Mouse (Mus musculus) liver, embryonic 14.5 days (tissue): ENCODE measurements around the gene Gabrp. TPM values are rescaled to one million over a fixed set of nuclear protein-coding genes. Genes with fewer than 3 reads are reported as not detected.

Source experiments
- ATAC-seq: fragments of 200-750 bp; cut with Nextera tagmentation; 2 replicates; pipeline ENCODE4 v1.8.0; 2017; ENCODE audit warnings: moderate number of reproducible peaks, mild to moderate bottlenecking, moderate library complexity; ENCODE audit not compliant: insufficient read depth
- DNase-seq, 3 experiments: peaks; one replicate each; pipeline ENCODE4 v3.0.0-alpha.2; 2012 to 2013; ENCODE audit warnings: low read depth in 3 of 3, low spot score in 3 of 3
- H3K27ac ChIP-seq: fragments of 300-500 bp; sonication (generic); 2 replicates; pipeline ENCODE4 v1.5.1; 2014; ENCODE audit warnings: moderate library complexity, mild to moderate bottlenecking, control low read depth, inconsistent platforms
- H3K27me3 ChIP-seq: fragments of 300-500 bp; sonication (generic); 2 replicates; pipeline ENCODE4 v1.6.1; 2014; ENCODE audit warnings: mild to moderate bottlenecking, low read length, moderate library complexity; ENCODE audit not compliant: control insufficient read depth, insufficient read depth
- H3K36me3 ChIP-seq: fragments of 300-500 bp; sonication (generic); replicated peaks from 2 replicates; pipeline ENCODE4 v1.6.1; 2014; ENCODE audit warnings: low read depth; ENCODE audit not compliant: control insufficient read depth, insufficient read depth
- H3K4me1 ChIP-seq, 2 experiments: fragments of 200-500 bp in 1 of 2; fragments of 300-500 bp in 1 of 2; sonication (generic) in 1 of 2; replicated peaks; 2 replicates each; pipeline ENCODE4 v1.6.1; 2012 to 2014; ENCODE audit warnings: antibody characterized with exemption in 1 of 2, inconsistent platforms in 1 of 2, low read length in 1 of 2; ENCODE audit not compliant: control insufficient read depth in 2 of 2, insufficient read depth in 2 of 2
- H3K4me2 ChIP-seq: fragments of 300-500 bp; sonication (generic); 2 replicates; pipeline ENCODE4 v1.6.1; 2014; ENCODE audit warnings: low read depth, mild to moderate bottlenecking, control low read depth, moderate library complexity
- H3K4me3 ChIP-seq, 2 experiments: fragments of 200-500 bp in 1 of 2; fragments of 300-500 bp in 1 of 2; sonication (generic) in 1 of 2; 2 replicates each; pipeline ENCODE4 v1.5.1; 2012 to 2014; ENCODE audit warnings: low read depth in 2 of 2, low read length in 2 of 2, mild to moderate bottlenecking in 2 of 2, control low read depth in 1 of 2, inconsistent platforms in 1 of 2, moderate library complexity in 1 of 2; ENCODE audit not compliant: insufficient read depth in 1 of 2
- H3K9ac ChIP-seq: fragments of 300-500 bp; sonication (generic); replicated peaks from 2 replicates; pipeline ENCODE4 v1.6.1; 2014; ENCODE audit warnings: mild to moderate bottlenecking, control low read depth, moderate library complexity
- H3K9me3 ChIP-seq: fragments of 300-500 bp; sonication (generic); 2 replicates; pipeline ENCODE4 v1.6.1; 2016; ENCODE audit warnings: low read length, mixed read lengths; ENCODE audit not compliant: control insufficient read depth
- CTCF ChIP-seq: IDR thresholded peaks from 2 replicates; pipeline ENCODE4 v1.5.1; 2016; ENCODE audit warnings: antibody characterized with exemption, low read depth, control low read depth
- EP300 ChIP-seq: IDR thresholded peaks from 2 replicates; pipeline ENCODE4 v1.6.1; 2016; ENCODE audit warnings: antibody characterized with exemption, low read depth
- WGBS: fragments of 180-500 bp; shearing (Covaris S2); extraction: QIAGEN DNeasy Blood & Tissue Kit; methylation state at CpG from one replicate; pipeline ENCODE4 v1.1.7; 2014; ENCODE audit not compliant: insufficient replicate concordance; 5-methylcytosine and 5-hydroxymethylcytosine counted together
- polyA plus RNA-seq, 2 experiments: library from polyadenylated mRNA; depleted of rRNA in 1 of 2; stranded (reverse) in 1 of 2; unstranded in 1 of 2; fragments of >200 nt; fragmentation: Nextera tagmentation in 1 of 2; extraction: Ambion mirVana in 1 of 2; gene quantifications; 2 replicates each; pipeline versions ENCODE4 v1.2.1 to v1.2.3; 2012 to 2014

The Gabrp gene
- polyA plus RNA-seq, 2 experiments: 0.09 TPM; not detected in 1

- no peak for TF ChIP-seq CTCF
- no peak for TF ChIP-seq EP300
- no peaks in the 10 kb centered on the region for H3K9me3 ChIP-seq
- H3K4me1 ChIP-seq: no peaks in the 10 kb centered on the region
- no peaks in the 10 kb centered on the region for H3K27me3 ChIP-seq
- no peak overlapping the region for H3K27ac ChIP-seq
- DNase-seq (no peak), ATAC-seq (no peak)
- H3K36me3 ChIP-seq: no peaks in the 10 kb centered on the region
- H3K4me2 ChIP-seq: no peak overlapping the region
- H3K4me3 ChIP-seq: no peak overlapping the region
- WGBS: 57% methylated on average over 3 of the region's 3 CpGs
- no peak overlapping the region for H3K9ac ChIP-seq
These were observed 42.1 kb downstream of the Gabrp start for GRCm38 (mm10) chr11:33536636-33537035.

- Histone ChIP-seq H3K4me3 (no peak overlapping the region), H3K9me3 (no peaks in the 10 kb centered on the region), H3K4me2 (no peak overlapping the region), H3K36me3 (no peaks in the 10 kb centered on the region), H3K4me1 (no peaks in the 10 kb centered on the region), H3K27me3 (no peaks in the 10 kb centered on the region), H3K27ac (no peak overlapping the region), H3K9ac (no peak overlapping the region)
- 56% methylated on average over 4 of the region's 4 CpGs for WGBS
- TF ChIP-seq EP300 (no peak), CTCF (no peak)
- no peak for ATAC-seq
- DNase-seq: no peak
These were observed 44.2 kb downstream of the Gabrp start for GRCm38 (mm10) chr11:33534541-33534940.

GRCm38 (mm10) chr11:33533577-33533976, 45.2 kb downstream of the Gabrp start:
- Histone ChIP-seq H3K36me3 (no peaks in the 10 kb centered on the region), H3K9ac (no peak overlapping the region), H3K27me3 (no peaks in the 10 kb centered on the region), H3K4me2 (no peak overlapping the region), H3K4me1 (no peaks in the 10 kb centered on the region), H3K27ac (no peak overlapping the region), H3K9me3 (no peaks in the 10 kb centered on the region), H3K4me3 (no peak overlapping the region)
- WGBS: 40% methylated on average over 3 of the region's 3 CpGs
- TF ChIP-seq CTCF (no peak), EP300 (no peak)
- ATAC-seq (no peak), DNase-seq (no peak)

- Histone ChIP-seq H3K27ac (no peak overlapping the region), H3K36me3 (no peaks in the 10 kb centered on the region), H3K9me3 (no peaks in the 10 kb centered on the region), H3K9ac (no peak overlapping the region), H3K4me1 (no peaks in the 10 kb centered on the region), H3K4me3 (no peak overlapping the region), H3K27me3 (no peaks in the 10 kb centered on the region), H3K4me2 (no peak overlapping the region)
- ATAC-seq: no peak
- TF ChIP-seq CTCF (no peak), EP300 (no peak)
- no peak for DNase-seq
- WGBS: 34% methylated on average over 2 of the region's 2 CpGs
These were observed 49.2 kb downstream of the Gabrp start for GRCm38 (mm10) chr11:33529576-33529975.

- H3K27ac ChIP-seq: no peak within 1 kb of the TSS
- TF ChIP-seq CTCF (no peak), EP300 (no peak)
- 2% methylated on average over 69 of the region's 72 CpGs for WGBS
These were observed 65.3 kb downstream of the Gabrp start, which contains the start of gene Ranbp17 for GRCm38 (mm10) chr11:33513376-33513991. Gene Ranbp17, minus strand, starts transcription at chr11:33513746.

More at GRCm38 (mm10) chr11:33513376-33513991, 65.3 kb downstream of the Gabrp start, which contains the start of gene Ranbp17:
- ATAC-seq: peak; percentile 83
- H3K4me3 ChIP-seq: peak within 1 kb of the TSS; percentile 75 to 91
- DNase-seq: peak; percentile 37 to 52 (median 45)
- peak within 1 kb of the TSS; percentile 88 for H3K4me2 ChIP-seq
- H3K36me3 ChIP-seq: no peaks in the 10 kb centered on the region
- H3K9me3 ChIP-seq: no peaks in the 10 kb centered on the region
- peak within 1 kb of the TSS; percentile 81 for H3K9ac ChIP-seq
- peaks cover 6 to 7% of the 10 kb centered on the region in 2 experiments for H3K4me1 ChIP-seq
- no peaks in the 10 kb centered on the region for H3K27me3 ChIP-seq
